Mouse (Mus musculus): ENCODE data around the gene Tnk2. TPM values are rescaled to one million over a fixed set of nuclear protein-coding genes. Genes with fewer than 3 reads are reported as not detected.

Tnk2 gene
- polyA plus RNA-seq, 2 experiments: 3.8 to 15.3 TPM

DNA sequence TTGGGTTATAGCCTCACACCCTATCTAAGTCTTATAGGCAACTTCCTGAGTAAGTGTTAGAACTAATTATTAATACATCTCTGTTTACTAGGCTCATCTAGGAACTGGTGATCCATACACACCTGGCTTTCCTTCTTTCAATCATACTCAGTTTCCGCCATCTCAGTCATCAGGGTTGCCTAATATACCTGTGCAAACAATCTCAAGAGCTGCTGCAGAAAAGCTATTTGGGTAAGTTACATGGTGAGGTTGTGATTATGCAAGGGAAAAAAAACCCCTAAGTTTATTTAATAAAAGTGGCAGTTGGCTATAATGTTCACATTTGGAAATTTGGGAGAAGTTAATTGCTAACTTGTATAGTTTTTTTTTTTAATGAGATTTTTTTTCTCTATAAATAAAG, 24.7 kb upstream of the Tnk2 start:
- Histone ChIP-seq H3K27ac (no peak overlapping the region), H3K36me3 (replicated peaks; ENCODE audit: control insufficient read depth, insufficient read depth, low read depth) (peaks cover 99% of the 10 kb centered on the region), H3K9ac (replicated peaks) (no peak overlapping the region), H3K27me3 (ENCODE audit: control insufficient read depth, insufficient read depth, low read length) (no peaks in the 10 kb centered on the region), H3K4me3 (ENCODE audit: insufficient read depth in 1 of 2, low read depth in 2 of 2, low read length in 2 of 2) (no peak overlapping the region), H3K4me1 (replicated peaks; ENCODE audit: control insufficient read depth in 2 of 2, insufficient read depth in 2 of 2, low read length in 1 of 2) (peaks cover 0 to 2% of the 10 kb centered on the region in 2 experiments; a peak in 2 of 4 replicates), H3K9me3 (ENCODE audit: control insufficient read depth, low read length) (no peaks in the 10 kb centered on the region), H3K4me2 (ENCODE audit: low read depth) (no peak overlapping the region)
- 93% methylated on average over 1 of the region's 1 CpGs for WGBS (ENCODE audit: insufficient replicate concordance)
- DNase-seq (ENCODE audit: low read depth in 3 of 3, low spot score in 3 of 3): no peak
- no peak for TF ChIP-seq CTCF (IDR thresholded peaks at IDR 0.05; ENCODE audit: low read depth)
- no peak for TF ChIP-seq EP300 (IDR thresholded peaks at IDR 0.05; ENCODE audit: low read depth)
- no peak for ATAC-seq (ENCODE audit: insufficient read depth)

DNA sequence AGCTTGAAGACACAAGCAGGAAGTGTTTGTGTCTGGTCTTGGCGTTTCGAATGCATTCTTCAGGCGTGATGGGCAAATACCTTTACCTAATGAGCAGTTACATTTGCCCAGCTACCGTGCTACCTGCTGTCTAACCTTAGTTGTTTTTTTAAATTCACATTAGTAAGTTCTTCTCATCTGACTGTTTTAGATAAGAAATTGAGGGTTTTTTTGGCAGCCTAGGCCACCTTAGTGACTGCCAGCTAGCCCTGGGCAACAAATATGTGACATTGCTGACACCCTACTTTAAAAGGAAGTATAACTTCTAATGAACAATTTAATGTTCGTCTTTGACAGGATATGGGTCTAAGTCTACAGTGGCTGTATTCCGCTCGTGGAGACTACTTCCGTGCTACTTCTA, 15.5 kb upstream of the Tnk2 start:
- TF ChIP-seq CTCF (IDR thresholded peaks at IDR 0.05; ENCODE audit: low read depth) (no peak), EP300 (IDR thresholded peaks at IDR 0.05; ENCODE audit: low read depth) (no peak)
- H3K4me3 ChIP-seq (ENCODE audit: insufficient read depth in 1 of 2, low read depth in 2 of 2, low read length in 2 of 2): no peak overlapping the region
- WGBS (ENCODE audit: insufficient replicate concordance): 89% methylated on average over 8 of the region's 8 CpGs
- H3K9ac ChIP-seq (replicated peaks): no peak overlapping the region
- no peak overlapping the region for H3K4me2 ChIP-seq (ENCODE audit: low read depth)
- H3K36me3 ChIP-seq (replicated peaks; ENCODE audit: control insufficient read depth, insufficient read depth, low read depth): peaks cover 99% of the 10 kb centered on the region
- ATAC-seq (ENCODE audit: insufficient read depth) (no peak), DNase-seq (ENCODE audit: low read depth in 3 of 3, low spot score in 3 of 3) (no peak)
- H3K27ac ChIP-seq: no peak overlapping the region; the same call in 1 of the 2 replicates
- no peaks in the 10 kb centered on the region for H3K9me3 ChIP-seq (ENCODE audit: control insufficient read depth, low read length)
- H3K4me1 ChIP-seq (replicated peaks; ENCODE audit: control insufficient read depth in 2 of 2, insufficient read depth in 2 of 2, low read length in 1 of 2): no peaks in the 10 kb centered on the region; a peak in 1 of 4 replicates
- H3K27me3 ChIP-seq (ENCODE audit: control insufficient read depth, insufficient read depth, low read length): no peaks in the 10 kb centered on the region

GRCm38 (mm10) chr16:32632328-32632824, 11.3 kb upstream of the Tnk2 start:
- no peak overlapping the region for H3K4me2 ChIP-seq (ENCODE audit: low read depth)
- H3K36me3 ChIP-seq (replicated peaks; ENCODE audit: control insufficient read depth, insufficient read depth, low read depth): peaks cover 60% of the 10 kb centered on the region
- DNase-seq (ENCODE audit: low read depth in 3 of 3, low spot score in 3 of 3) (no peak), ATAC-seq (ENCODE audit: insufficient read depth) (no peak)
- no peak overlapping the region for H3K9ac ChIP-seq (replicated peaks)
- H3K4me3 ChIP-seq (ENCODE audit: insufficient read depth in 1 of 2, low read depth in 2 of 2, low read length in 2 of 2): no peak overlapping the region
- H3K9me3 ChIP-seq (ENCODE audit: control insufficient read depth, low read length): no peaks in the 10 kb centered on the region
- no peak overlapping the region; the same call in 1 of the 2 replicates for H3K27ac ChIP-seq
- 87% methylated on average over 4 of the region's 4 CpGs for WGBS (ENCODE audit: insufficient replicate concordance)
- TF ChIP-seq EP300 (IDR thresholded peaks at IDR 0.05; ENCODE audit: low read depth) (no peak), CTCF (IDR thresholded peaks at IDR 0.05; ENCODE audit: low read depth) (no peak)
- no peaks in the 10 kb centered on the region for H3K27me3 ChIP-seq (ENCODE audit: control insufficient read depth, insufficient read depth, low read length)
- no peaks in the 10 kb centered on the region; a peak in 1 of 4 replicates for H3K4me1 ChIP-seq (replicated peaks; ENCODE audit: control insufficient read depth in 2 of 2, insufficient read depth in 2 of 2, low read length in 1 of 2)

GRCm38 (mm10) chr16:32633486-32634012, 10.1 kb upstream of the Tnk2 start:
- Histone ChIP-seq H3K36me3 (replicated peaks; ENCODE audit: control insufficient read depth, insufficient read depth, low read depth) (peaks cover 48% of the 10 kb centered on the region), H3K9me3 (ENCODE audit: control insufficient read depth, low read length) (no peaks in the 10 kb centered on the region), H3K4me2 (ENCODE audit: low read depth) (no peak overlapping the region), H3K4me1 (replicated peaks; ENCODE audit: control insufficient read depth in 2 of 2, insufficient read depth in 2 of 2, low read length in 1 of 2) (peaks cover 0 to 4% of the 10 kb centered on the region in 2 experiments; a peak in 2 of 4 replicates), H3K9ac (replicated peaks) (no peak overlapping the region), H3K4me3 (ENCODE audit: insufficient read depth in 1 of 2, low read depth in 2 of 2, low read length in 2 of 2) (no peak overlapping the region), H3K27ac (peak overlapping the region; percentile 61; the same call in 1 of the 2 replicates), H3K27me3 (ENCODE audit: control insufficient read depth, insufficient read depth, low read length) (no peaks in the 10 kb centered on the region)
- WGBS (ENCODE audit: insufficient replicate concordance): 78% methylated on average over 4 of the region's 4 CpGs
- DNase-seq (ENCODE audit: low read depth in 3 of 3, low spot score in 3 of 3) (no peak), ATAC-seq (ENCODE audit: insufficient read depth) (peak; percentile 34)
- TF ChIP-seq CTCF (IDR thresholded peaks at IDR 0.05; ENCODE audit: low read depth) (no peak), EP300 (IDR thresholded peaks at IDR 0.05; ENCODE audit: low read depth) (no peak)

DNA sequence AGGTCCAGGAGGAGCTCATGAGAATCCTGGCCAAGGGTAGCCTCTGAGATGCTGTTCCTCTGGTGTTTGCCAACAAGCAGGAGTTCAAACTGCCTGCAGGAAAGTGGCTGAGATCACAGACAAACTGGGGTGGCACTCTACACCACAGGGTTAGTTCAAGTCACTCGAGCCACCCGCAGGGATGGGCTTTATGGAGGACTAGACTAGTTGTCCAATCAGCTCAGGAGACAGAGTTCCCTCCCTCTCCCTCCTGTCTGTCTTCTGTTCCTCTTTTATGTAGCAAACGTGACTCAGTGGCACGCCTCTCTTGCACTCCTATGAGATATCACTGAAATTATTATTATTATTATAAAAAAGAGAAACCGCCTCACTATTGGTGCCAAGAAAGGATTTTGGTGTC, 9.5 kb upstream of the Tnk2 start:
- Histone ChIP-seq H3K36me3 (replicated peaks; ENCODE audit: control insufficient read depth, insufficient read depth, low read depth) (peaks cover 42% of the 10 kb centered on the region), H3K4me3 (ENCODE audit: insufficient read depth in 1 of 2, low read depth in 2 of 2, low read length in 2 of 2) (no peak overlapping the region), H3K9ac (replicated peaks) (no peak overlapping the region), H3K27ac (peak overlapping the region; percentile 61), H3K4me1 (replicated peaks; ENCODE audit: control insufficient read depth in 2 of 2, insufficient read depth in 2 of 2, low read length in 1 of 2) (peaks cover 0 to 7% of the 10 kb centered on the region in 2 experiments; a peak in 2 of 4 replicates), H3K4me2 (ENCODE audit: low read depth) (no peak overlapping the region), H3K9me3 (ENCODE audit: control insufficient read depth, low read length) (no peaks in the 10 kb centered on the region), H3K27me3 (ENCODE audit: control insufficient read depth, insufficient read depth, low read length) (no peaks in the 10 kb centered on the region)
- DNase-seq (ENCODE audit: low read depth in 3 of 3, low spot score in 3 of 3): no peak
- TF ChIP-seq CTCF (IDR thresholded peaks at IDR 0.05; ENCODE audit: low read depth) (no peak), EP300 (IDR thresholded peaks at IDR 0.05; ENCODE audit: low read depth) (no peak)
- 51% methylated on average over 5 of the region's 5 CpGs for WGBS (ENCODE audit: insufficient replicate concordance)
- ATAC-seq (ENCODE audit: insufficient read depth): peak; percentile 35

All from liver, embryonic 14.5 days (tissue).